In genomic region chr4:124615406-124615960, GRCm38 (mm10) we compare ENCODE assay signal across 21 mouse cellular contexts. TPM values are rescaled to one million over a fixed set of nuclear protein-coding genes. Genes with fewer than 3 reads are reported as not detected.
DNase-seq lines count a peak whose midpoint lies in the region; ATAC-seq and TF ChIP-seq lines count a peak whose summit lies in the region.
"Had no signal": no experiment of that assay in that cellular context is flagged by ENCODE, and none has a peak within 500 bp of the region (broad histone marks: within the 10 kb centered on the region; RNA-seq: fewer than 3 reads in every experiment).

No protein-coding gene starts in this region.

- H3K4me1 ChIP-seq in kidney, postnatal 0 days (replicated peaks; ENCODE audit: insufficient read depth, low read length), result no peaks in the 10 kb centered on the region; the same call in 1 of the 2 replicates
- H3K4me1 ChIP-seq in hindbrain, embryonic 10.5 days (replicated peaks), result peaks cover 58% of the 10 kb centered on the region
- no peaks in the 10 kb centered on the region for H3K4me1 ChIP-seq in hindbrain, postnatal 0 days (ENCODE audit: insufficient read depth, low read length)
- H3K4me1 ChIP-seq in neural tube, embryonic 12.5 days, result peaks cover 50% of the 10 kb centered on the region
- H3K4me1 ChIP-seq in embryonic facial prominence, embryonic 10.5 days, result peaks cover 50% of the 10 kb centered on the region

- 35% methylated on average over 14 of the region's 14 CpGs for WGBS in kidney, postnatal 0 days
- 53% methylated on average over 14 of the region's 14 CpGs for WGBS in hindbrain, embryonic 10.5 days
- WGBS in hindbrain, postnatal 0 days, result 37% methylated on average over 14 of the region's 14 CpGs
- 15% methylated on average over 14 of the region's 14 CpGs for WGBS in neural tube, embryonic 12.5 days
- 64% methylated on average over 14 of the region's 14 CpGs for WGBS in embryonic facial prominence, embryonic 10.5 days

- H3K9ac ChIP-seq in kidney, postnatal 0 days (ENCODE audit: low read depth, low read length), result no peak overlapping the region
- no peak overlapping the region for H3K9ac ChIP-seq in hindbrain, postnatal 0 days (replicated peaks; ENCODE audit: low read length)
- no peak overlapping the region for H3K9ac ChIP-seq in neural tube, embryonic 12.5 days

- H3K9me3 ChIP-seq in kidney, postnatal 0 days (replicated peaks; ENCODE audit: low read length), result no peaks in the 10 kb centered on the region
- no peaks in the 10 kb centered on the region for H3K9me3 ChIP-seq in hindbrain, embryonic 10.5 days
- H3K9me3 ChIP-seq in hindbrain, postnatal 0 days (ENCODE audit: low read length), result no peaks in the 10 kb centered on the region
- no peaks in the 10 kb centered on the region for H3K9me3 ChIP-seq in neural tube, embryonic 12.5 days
- no peaks in the 10 kb centered on the region for H3K9me3 ChIP-seq in embryonic facial prominence, embryonic 10.5 days
- H3K9me3 ChIP-seq: heart, embryonic 10.5 days had no signal

- no peaks in the 10 kb centered on the region for H3K36me3 ChIP-seq in kidney, postnatal 0 days (ENCODE audit: insufficient read depth, low read length)
- H3K36me3 ChIP-seq in hindbrain, embryonic 10.5 days, result no peaks in the 10 kb centered on the region
- no peaks in the 10 kb centered on the region for H3K36me3 ChIP-seq in hindbrain, postnatal 0 days (ENCODE audit: insufficient read depth, low read length)
- no peaks in the 10 kb centered on the region for H3K36me3 ChIP-seq in neural tube, embryonic 12.5 days
- H3K36me3 ChIP-seq in embryonic facial prominence, embryonic 10.5 days (replicated peaks), result no peaks in the 10 kb centered on the region
- H3K36me3 ChIP-seq: heart, embryonic 10.5 days had no signal

- peak; percentile 36 for DNase-seq in kidney, postnatal 0 days (ENCODE audit: low spot score)
- DNase-seq in kidney, adult 9 months, result no peak
- no peak for DNase-seq in hindbrain, embryonic 10.5 days (ENCODE audit: low spot score)
- peak; percentile 31 for DNase-seq in hindbrain, postnatal 0 days (ENCODE audit: low spot score)
- no peak for DNase-seq in frontal cortex, adult 2 months (ENCODE audit: extremely low spot score in 1 of 2, low spot score in 1 of 2)
- DNase-seq in retina, postnatal 1 day, result no peak
- no peak for DNase-seq in embryonic facial prominence, embryonic 10.5 days (ENCODE audit: low spot score)
- DNase-seq: adrenal gland, postnatal 10 days; B cell, adult 2 months; cerebellum, adult 18-20 months; heart, postnatal 14 days; lung, adult 2 months; lung, postnatal 36 days had no signal

- no peaks in the 10 kb centered on the region for H3K27me3 ChIP-seq in kidney, postnatal 0 days (ENCODE audit: insufficient read depth, low read length)
- peaks cover 55% of the 10 kb centered on the region for H3K27me3 ChIP-seq in hindbrain, embryonic 10.5 days (ENCODE audit: insufficient read depth, poor library complexity, severe bottlenecking)
- no peaks in the 10 kb centered on the region for H3K27me3 ChIP-seq in hindbrain, postnatal 0 days (ENCODE audit: insufficient read depth, low read length)
- peaks cover 14% of the 10 kb centered on the region for H3K27me3 ChIP-seq in neural tube, embryonic 12.5 days (replicated peaks)
- peaks cover 52% of the 10 kb centered on the region for H3K27me3 ChIP-seq in embryonic facial prominence, embryonic 10.5 days (replicated peaks; ENCODE audit: low read depth, poor library complexity, severe bottlenecking)

- H3K4me3 ChIP-seq in kidney, postnatal 0 days (replicated peaks; ENCODE audit: low read depth, low read length), result no peak overlapping the region
- H3K4me3 ChIP-seq in hindbrain, embryonic 10.5 days, result no peak overlapping the region
- H3K4me3 ChIP-seq in hindbrain, postnatal 0 days (ENCODE audit: low read length), result no peak overlapping the region
- no peak overlapping the region for H3K4me3 ChIP-seq in neural tube, embryonic 12.5 days
- H3K4me3 ChIP-seq in embryonic facial prominence, embryonic 10.5 days, result no peak overlapping the region
- H3K4me3 ChIP-seq: erythroblast, embryonic 14.5 days; heart, embryonic 10.5 days had no signal

- H3K27ac ChIP-seq in kidney, postnatal 0 days, result no peak overlapping the region
- H3K27ac ChIP-seq in hindbrain, embryonic 10.5 days, result peak overlapping the region; percentile 60
- no peak overlapping the region for H3K27ac ChIP-seq in hindbrain, postnatal 0 days
- peak overlapping the region; percentile 69; the same call in 1 of the 2 replicates for H3K27ac ChIP-seq in neural tube, embryonic 12.5 days
- H3K27ac ChIP-seq in embryonic facial prominence, embryonic 10.5 days (replicated peaks), result no peak overlapping the region
- H3K27ac ChIP-seq: heart, embryonic 10.5 days; stomach, postnatal 0 days had no signal

- TF ChIP-seq CTCF in kidney, postnatal 0 days (IDR thresholded peaks at IDR 0.05; ENCODE audit: low read depth), result no peak
- TF ChIP-seq CTCF in hindbrain, postnatal 0 days (IDR thresholded peaks at IDR 0.05; ENCODE audit: low read depth), result no peak

- H3K4me2 ChIP-seq in kidney, postnatal 0 days (ENCODE audit: low read length), result no peak overlapping the region
- no peak overlapping the region for H3K4me2 ChIP-seq in hindbrain, postnatal 0 days (ENCODE audit: low read depth, low read length)
- peak overlapping the region; percentile 26; the same call in 1 of the 2 replicates for H3K4me2 ChIP-seq in neural tube, embryonic 12.5 days (replicated peaks)
- H3K4me2 ChIP-seq: liver, embryonic 11.5 days had no signal

- ATAC-seq in kidney, postnatal 0 days (replicated peaks; ENCODE audit: low FRiP score, low read depth), result no peak
- ATAC-seq in hindbrain, postnatal 0 days, result no peak
- peak; percentile 71 for ATAC-seq in neural tube, embryonic 12.5 days (ENCODE audit: low FRiP score, low read depth)

RNA-seq across cellular contexts. Expression of gene 3100002H09Rik, which starts 4.9 kb away (rescaled TPM):
- not detected in 2 replicates for polyA plus RNA-seq in kidney, postnatal 0 days (2015; fragmentation: Nextera tagmentation; extraction: Ambion mirVana)
- 0.25 TPM in 1 of 2 replicates, not detected in the other for polyA plus RNA-seq in hindbrain, embryonic 10.5 days (2016; fragmentation: Nextera tagmentation; extraction: Ambion mirVana)
- 0.26 TPM in 1 of 2 replicates, not detected in the other for total RNA-seq in hindbrain, postnatal 0 days (2014; rRNA removed)
- polyA plus RNA-seq in hindbrain, postnatal 0 days (2015; fragmentation: Nextera tagmentation; extraction: Ambion mirVana), result 0.23 TPM in 1 of 2 replicates, not detected in the other
- 0.84 and 1.2 TPM in 2 replicates for polyA plus RNA-seq in neural tube, embryonic 12.5 days (2016; fragmentation: Nextera tagmentation; extraction: Ambion mirVana)
- 0.14 and 0.21 TPM in 2 replicates for polyA plus RNA-seq in frontal cortex, adult 2 months (2012; rRNA removed)
- 0.24 TPM in 1 of 2 replicates, not detected in the other for polyA plus RNA-seq in embryonic facial prominence, embryonic 10.5 days (2016; fragmentation: Nextera tagmentation; extraction: Ambion mirVana)
- total RNA-seq: adrenal gland, postnatal 10 days; gastrocnemius, postnatal 4 days; heart, postnatal 14 days had no signal
- polyA plus RNA-seq: embryonic facial prominence, embryonic 11.5 days; erythroblast, embryonic 14.5 days; intestine, embryonic 14.5 days; liver, embryonic 11.5 days; lung, adult 2 months; stomach, postnatal 0 days had no signal

RNA-seq across cellular contexts. Expression of gene Pou3f1, which starts 41.1 kb away (rescaled TPM):
- 0.43 and 0.57 TPM in 2 replicates for polyA plus RNA-seq in kidney, postnatal 0 days (2015; fragmentation: Nextera tagmentation; extraction: Ambion mirVana)
- 5.2 and 12.9 TPM in 2 replicates for polyA plus RNA-seq in hindbrain, embryonic 10.5 days (2016; fragmentation: Nextera tagmentation; extraction: Ambion mirVana)
- total RNA-seq in hindbrain, postnatal 0 days (2014; rRNA removed), result 4.8 and 7.0 TPM in 2 replicates
- 4.1 and 6.3 TPM in 2 replicates for polyA plus RNA-seq in hindbrain, postnatal 0 days (2015; fragmentation: Nextera tagmentation; extraction: Ambion mirVana)
- 25.2 and 25.8 TPM in 2 replicates for polyA plus RNA-seq in neural tube, embryonic 12.5 days (2016; fragmentation: Nextera tagmentation; extraction: Ambion mirVana)
- polyA plus RNA-seq in frontal cortex, adult 2 months (2012; rRNA removed), result 6.9 and 11.6 TPM in 2 replicates
- 1.7 and 2.5 TPM in 2 replicates for polyA plus RNA-seq in embryonic facial prominence, embryonic 10.5 days (2016; fragmentation: Nextera tagmentation; extraction: Ambion mirVana)

Comparison
In these comparisons a context has a peak if more than half of its experiments do, and no peak if none do; other contexts are left out.
1. DNase-seq: peak in kidney, postnatal 0 days (single experiment) and hindbrain, postnatal 0 days (single experiment); none in kidney, adult 9 months (single experiment), hindbrain, embryonic 10.5 days (single experiment), frontal cortex, adult 2 months (0 of 2), retina, postnatal 1 day (single experiment) and embryonic facial prominence, embryonic 10.5 days (single experiment).
2. H3K27ac ChIP-seq: peak in hindbrain, embryonic 10.5 days (single experiment) and neural tube, embryonic 12.5 days (single experiment); none in kidney, postnatal 0 days (single experiment), hindbrain, postnatal 0 days (single experiment) and embryonic facial prominence, embryonic 10.5 days (single experiment).